Mouse (Mus musculus): ENCODE results near the gene Gm21852. TPM values are rescaled to one million over a fixed set of nuclear protein-coding genes. Genes with fewer than 3 reads are reported as not detected.

Gene Gm21852
- polyA plus RNA-seq (2012; rRNA removed): not detected in 2 replicates

DNA sequence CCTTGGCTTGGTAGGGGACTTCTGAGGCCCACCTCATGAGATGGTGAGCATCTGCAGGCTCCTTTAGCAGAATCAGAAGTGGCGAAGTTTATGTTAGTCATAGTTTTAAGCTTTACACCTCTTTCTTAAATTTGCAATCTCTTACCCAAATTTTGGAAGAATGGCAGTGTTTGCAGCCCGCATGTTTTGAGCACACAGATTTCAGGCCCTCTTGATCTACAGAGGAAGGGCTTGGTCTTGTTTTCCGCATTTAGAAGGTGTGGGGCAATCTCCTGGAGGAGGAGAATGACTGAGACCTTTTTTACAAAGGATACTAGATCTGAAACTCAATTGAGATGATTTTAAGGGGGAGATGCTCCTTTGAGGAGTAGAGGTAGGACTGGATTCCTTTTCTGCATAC lies at the start of gene Gm21852:
TSS of gene Gm21852 (minus strand) at position 101 of the 400 bp plus-strand sequence.

Other genes starting within 250 kb of the Gm21852 start
- not detected in 2 replicates for gene Gm21797, start 123.8 kb upstream of the Gm21852 start, polyA plus RNA-seq (2012; rRNA removed)
- not detected in 2 replicates for gene Gm20795, start 152.9 kb upstream of the Gm21852 start, polyA plus RNA-seq (2012; rRNA removed)

All from central nervous system, embryonic 11.5 days (tissue).